In the genomic region with DNA sequence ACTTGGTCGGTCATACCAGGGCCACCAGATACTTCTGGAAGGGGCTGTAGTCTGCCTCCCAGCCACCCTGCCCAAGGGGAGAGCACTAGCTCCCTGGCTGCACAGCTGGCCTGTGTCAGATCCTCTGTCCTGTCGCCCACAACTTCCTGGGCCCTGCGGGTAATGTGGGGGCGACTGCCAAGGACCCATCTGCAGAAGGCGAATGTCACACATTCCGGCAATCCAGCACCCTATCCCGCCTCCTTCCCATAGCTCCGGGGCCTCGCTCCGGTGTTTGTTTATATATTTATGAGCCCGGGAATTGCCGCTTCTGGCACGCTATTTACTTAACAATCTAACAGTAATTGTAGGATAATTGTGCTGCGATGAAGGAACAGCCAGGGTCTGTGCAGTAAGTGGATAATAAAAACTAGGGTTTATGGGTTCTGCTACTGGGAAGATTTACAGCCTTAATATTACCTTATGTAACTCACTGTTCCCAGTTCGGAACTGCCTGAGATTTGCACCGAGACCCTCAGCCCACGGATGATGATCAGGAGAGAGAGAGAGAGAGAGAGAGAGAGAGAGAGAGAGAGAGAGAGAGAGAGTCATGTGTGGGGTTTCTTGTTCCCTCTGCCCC, we compare ENCODE assay signal across 12 mouse cellular contexts.
A peak's percentile ranks its signal among the peaks of the same experiment; 100 is the strongest.
DNase-seq lines count a peak whose midpoint lies in the region; ATAC-seq and TF ChIP-seq lines count a peak whose summit lies in the region.
"Had no signal": no experiment of that assay in that cellular context is flagged by ENCODE, and none has a peak within 500 bp of the region (broad histone marks: within the 10 kb centered on the region; RNA-seq: fewer than 3 reads in every experiment).

No protein-coding gene starts in this region.

- 52% methylated on average over 17 of the region's 17 CpGs for WGBS in lung, adult 2 months
- 14% methylated on average over 17 of the region's 17 CpGs for WGBS in neural tube, embryonic 14.5 days
- 77% methylated on average over 17 of the region's 17 CpGs for WGBS in midbrain, embryonic 15.5 days
- WGBS in heart, embryonic 11.5 days (ENCODE audit: insufficient replicate concordance): 72% methylated on average over 17 of the region's 17 CpGs

- no peaks in the 10 kb centered on the region for H3K27me3 ChIP-seq in neural tube, embryonic 14.5 days (ENCODE audit: control insufficient read depth, insufficient read depth, low read length)
- no peaks in the 10 kb centered on the region for H3K27me3 ChIP-seq in midbrain, embryonic 15.5 days (replicated peaks)
- H3K27me3 ChIP-seq in heart, embryonic 11.5 days (ENCODE audit: control insufficient read depth, insufficient read depth, low read length): no peaks in the 10 kb centered on the region

- H3K36me3 ChIP-seq in neural tube, embryonic 14.5 days (ENCODE audit: control insufficient read depth, insufficient read depth, low read length): no peaks in the 10 kb centered on the region
- no peaks in the 10 kb centered on the region for H3K36me3 ChIP-seq in midbrain, embryonic 15.5 days (replicated peaks)
- H3K36me3 ChIP-seq in heart, embryonic 11.5 days (ENCODE audit: control insufficient read depth, insufficient read depth, low read length): no peaks in the 10 kb centered on the region
- H3K36me3 ChIP-seq: embryonic facial prominence, embryonic 10.5 days; forebrain, embryonic 10.5 days had no signal

- no peaks in the 10 kb centered on the region for H3K4me1 ChIP-seq in lung, adult 2 months (ENCODE audit: control insufficient read depth, insufficient read depth, low read length)
- H3K4me1 ChIP-seq in neural tube, embryonic 14.5 days (ENCODE audit: control insufficient read depth, insufficient read depth, low read length): peaks cover 6% of the 10 kb centered on the region; the same call in 1 of the 2 replicates
- H3K4me1 ChIP-seq in midbrain, embryonic 15.5 days: no peaks in the 10 kb centered on the region
- H3K4me1 ChIP-seq in heart, embryonic 11.5 days (ENCODE audit: control insufficient read depth, insufficient read depth, low read length): no peaks in the 10 kb centered on the region
- H3K4me1 ChIP-seq: embryonic facial prominence, embryonic 10.5 days; forebrain, embryonic 10.5 days had no signal

- no peak overlapping the region for H3K9ac ChIP-seq in neural tube, embryonic 14.5 days (replicated peaks; ENCODE audit: low read depth, low read length)
- no peak overlapping the region for H3K9ac ChIP-seq in midbrain, embryonic 15.5 days
- H3K9ac ChIP-seq in heart, embryonic 11.5 days (ENCODE audit: low read depth, low read length): no peak overlapping the region

- H3K27ac ChIP-seq in neural tube, embryonic 14.5 days (ENCODE audit: low read depth, low read length): peak overlapping the region; percentile 55
- no peak overlapping the region for H3K27ac ChIP-seq in midbrain, embryonic 15.5 days
- no peak overlapping the region for H3K27ac ChIP-seq in heart, embryonic 11.5 days (ENCODE audit: low read depth, low read length)
- H3K27ac ChIP-seq: embryonic facial prominence, embryonic 10.5 days; forebrain, embryonic 10.5 days had no signal

- DNase-seq in frontal cortex, postnatal 14 days (ENCODE audit: low spot score in 2 of 2): no peak
- peak; percentile 52 for DNase-seq in lung, postnatal 10 days
- no peak for DNase-seq in lung, adult 2 months
- DNase-seq in layer of hippocampus, adult 9-11 months: peak; percentile 48
- DNase-seq: cerebellum, adult 9-10 months; thymus, postnatal 36 days had no signal

- no peak for TF ChIP-seq POLR2A in lung, adult 2 months (IDR thresholded peaks at IDR 0.05; ENCODE audit: borderline replicate concordance, extremely low read depth, low read depth, low read length)

- no peak for TF ChIP-seq CTCF in lung, adult 2 months (IDR thresholded peaks at IDR 0.05; ENCODE audit: insufficient read depth, low read length)

- H3K9me3 ChIP-seq in neural tube, embryonic 14.5 days (ENCODE audit: control insufficient read depth, low read length): no peaks in the 10 kb centered on the region
- H3K9me3 ChIP-seq in midbrain, embryonic 15.5 days: no peaks in the 10 kb centered on the region
- H3K9me3 ChIP-seq in heart, embryonic 11.5 days (replicated peaks; ENCODE audit: control insufficient read depth, low read length): no peaks in the 10 kb centered on the region
- H3K9me3 ChIP-seq: embryonic facial prominence, embryonic 10.5 days; forebrain, embryonic 10.5 days had no signal

- no peak overlapping the region for H3K4me3 ChIP-seq in lung, adult 2 months (replicated peaks; ENCODE audit: extremely low read depth, low read depth, low read length)
- H3K4me3 ChIP-seq in neural tube, embryonic 14.5 days (ENCODE audit: low read depth, low read length): no peak overlapping the region
- H3K4me3 ChIP-seq in midbrain, embryonic 15.5 days: no peak overlapping the region
- no peak overlapping the region for H3K4me3 ChIP-seq in heart, embryonic 11.5 days (ENCODE audit: low read depth, low read length)
- H3K4me3 ChIP-seq: embryonic facial prominence, embryonic 10.5 days; forebrain, embryonic 10.5 days had no signal

- H3K4me2 ChIP-seq in neural tube, embryonic 14.5 days (ENCODE audit: low read depth, low read length): no peak overlapping the region
- no peak overlapping the region for H3K4me2 ChIP-seq in midbrain, embryonic 15.5 days
- no peak overlapping the region for H3K4me2 ChIP-seq in heart, embryonic 11.5 days

- ATAC-seq in frontal cortex, adult (ENCODE audit: low TSS enrichment): peak; percentile 79
- peak; percentile 85 for ATAC-seq in neural tube, embryonic 14.5 days (ENCODE audit: low read depth)
- ATAC-seq in midbrain, embryonic 15.5 days (replicated peaks): no peak
- ATAC-seq in heart, embryonic 11.5 days (replicated peaks; ENCODE audit: insufficient number of reproducible peaks, low FRiP score, low TSS enrichment): no peak

Comparison
In these comparisons a context has a peak if more than half of its experiments do, and no peak if none do; other contexts are left out.
1. DNase-seq: peak in lung, postnatal 10 days (single experiment) and layer of hippocampus, adult 9-11 months (single experiment); none in frontal cortex, postnatal 14 days (0 of 2) and lung, adult 2 months (single experiment).
2. ATAC-seq: peak in frontal cortex, adult (single experiment) and neural tube, embryonic 14.5 days (single experiment); none in midbrain, embryonic 15.5 days (single experiment) and heart, embryonic 11.5 days (single experiment).